Mouse (Mus musculus) liver, postnatal 0 days (tissue): Measurements from ENCODE around the gene Ntn5.

Experiments used
- CTCF ChIP-seq: sonication (generic); IDR thresholded peaks from 2 replicates; pipeline ENCODE4 v1.5.1; 2016; ENCODE audit warnings: antibody characterized with exemption, low read depth
- EP300 ChIP-seq: IDR thresholded peaks from 2 replicates; pipeline ENCODE4 v1.6.1; 2016; ENCODE audit warnings: antibody characterized with exemption, low read depth, mild to moderate bottlenecking

- TF ChIP-seq CTCF (no peak), EP300 (no peak)
Observed at GRCm38 (mm10) chr7:45725713-45726112, 41.9 kb downstream of the Ntn5 start, which contains the start of gene Spaca4.
